Mouse (Mus musculus): ENCODE data around the gene Etv3. TPM values are rescaled to one million over a fixed set of nuclear protein-coding genes. Genes with fewer than 3 reads are reported as not detected.
"Not testable (repeated sequence)": the region's sequence is repeated elsewhere in the genome, so short reads cannot be mapped to it uniquely, and the experiment has no call there.

The Etv3 gene
- polyA plus RNA-seq, 1 experiment from 2014 or later, result 9.7 TPM

DNA sequence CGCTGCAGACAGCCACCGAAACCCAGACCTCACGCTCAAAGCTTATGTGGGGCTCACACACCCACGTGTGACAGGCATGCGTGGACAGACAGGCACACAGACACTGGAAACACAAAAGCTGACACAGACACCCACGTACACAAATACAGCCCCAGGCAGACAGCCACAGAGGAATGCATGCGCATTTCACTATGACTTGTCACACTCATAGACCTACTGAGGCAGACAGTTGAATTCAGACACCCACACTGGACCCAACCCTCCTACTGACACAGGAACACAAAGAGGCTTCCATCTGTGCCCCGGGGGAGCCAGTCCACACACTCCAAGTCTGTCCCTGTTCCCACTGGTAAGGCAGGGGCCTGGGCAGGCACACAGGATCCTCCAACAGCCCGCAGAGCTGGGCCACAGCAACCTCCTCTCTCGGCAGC lies 21.1 kb downstream of the Etv3 start:
- 70% methylated on average over 10 of the region's 10 CpGs for WGBS
- no peak overlapping the region for H3K9ac ChIP-seq (ENCODE audit: low read depth, low read length)
- no peak overlapping the region for H3K4me3 ChIP-seq (ENCODE audit: low read length)
- no peaks in the 10 kb centered on the region for H3K9me3 ChIP-seq (ENCODE audit: control insufficient read depth, low read length)
- no peaks in the 10 kb centered on the region for H3K4me1 ChIP-seq (ENCODE audit: control insufficient read depth, insufficient read depth, low read length)
- H3K27me3 ChIP-seq (ENCODE audit: control insufficient read depth, insufficient read depth, low read length), result peaks cover 4% of the 10 kb centered on the region; the same call in 1 of the 2 replicates
- no peak overlapping the region for H3K4me2 ChIP-seq (replicated peaks; ENCODE audit: low read depth, low read length)
- no peaks in the 10 kb centered on the region for H3K36me3 ChIP-seq (ENCODE audit: control insufficient read depth, insufficient read depth, low read length)
- no peak for ATAC-seq (ENCODE audit: low FRiP score, low TSS enrichment)
- H3K27ac ChIP-seq (ENCODE audit: low read depth, low read length), result no peak overlapping the region

DNA sequence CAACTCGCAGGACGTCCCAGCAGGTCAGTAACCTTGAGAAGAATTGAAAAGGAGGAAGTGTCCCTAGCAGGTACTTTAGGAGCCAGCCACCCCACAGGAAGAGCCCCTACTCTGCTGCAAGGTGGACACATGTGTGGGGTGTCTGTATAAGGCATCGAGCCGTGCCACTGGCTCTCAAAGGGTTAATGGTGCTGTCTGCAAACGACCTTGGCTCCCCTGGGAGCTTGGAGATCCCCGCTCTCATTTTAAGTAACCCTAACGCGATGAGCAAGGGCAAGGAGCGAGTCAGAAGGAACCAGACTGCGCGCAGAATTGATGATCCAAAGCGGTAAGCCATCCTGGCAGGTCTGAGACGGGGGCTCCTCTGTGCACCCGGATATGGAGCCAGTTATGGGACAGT lies 24.7 kb downstream of the Etv3 start:
- ATAC-seq (ENCODE audit: low FRiP score, low TSS enrichment), result no peak

DNA sequence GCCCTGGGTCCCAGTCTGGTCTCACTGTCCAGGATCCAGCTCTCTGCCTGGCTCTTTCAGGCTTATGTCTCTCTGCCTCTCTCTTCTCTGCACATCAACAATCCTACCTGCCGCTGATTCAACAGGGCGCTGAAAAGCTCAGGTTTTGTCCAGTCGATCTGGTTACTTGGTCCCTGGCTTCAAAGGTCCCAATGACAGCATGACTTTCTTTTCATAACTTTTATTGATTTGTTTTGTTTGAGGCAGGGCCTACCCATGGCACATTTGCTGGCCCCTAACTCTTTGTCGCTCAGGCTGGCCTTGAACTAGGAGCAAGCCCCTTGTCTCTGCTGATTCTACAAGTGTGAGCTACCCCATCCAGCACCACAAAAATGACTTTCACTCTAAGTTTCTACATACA lies 27.1 kb downstream of the Etv3 start:
- H3K9me3 ChIP-seq (ENCODE audit: control insufficient read depth, low read length), result no peaks in the 10 kb centered on the region
- 87% methylated on average over 4 of the region's 4 CpGs for WGBS
- H3K9ac ChIP-seq (ENCODE audit: low read depth, low read length), result no peak overlapping the region
- peaks cover 4% of the 10 kb centered on the region; the same call in 1 of the 2 replicates for H3K27me3 ChIP-seq (ENCODE audit: control insufficient read depth, insufficient read depth, low read length)
- no peak overlapping the region for H3K27ac ChIP-seq (ENCODE audit: low read depth, low read length)
- no peaks in the 10 kb centered on the region for H3K36me3 ChIP-seq (ENCODE audit: control insufficient read depth, insufficient read depth, low read length)
- no peak overlapping the region for H3K4me3 ChIP-seq (ENCODE audit: low read length)
- ATAC-seq (ENCODE audit: low FRiP score, low TSS enrichment), result no peak
- H3K4me1 ChIP-seq (ENCODE audit: control insufficient read depth, insufficient read depth, low read length), result no peaks in the 10 kb centered on the region
- H3K4me2 ChIP-seq (replicated peaks; ENCODE audit: low read depth, low read length), result no peak overlapping the region

More for the DNA sequence above, 24.7 kb downstream of the Etv3 start:
- no peaks in the 10 kb centered on the region for H3K9me3 ChIP-seq (ENCODE audit: control insufficient read depth, low read length)
- H3K4me1 ChIP-seq (ENCODE audit: control insufficient read depth, insufficient read depth, low read length), result no peaks in the 10 kb centered on the region
- H3K4me2 ChIP-seq (replicated peaks; ENCODE audit: low read depth, low read length), result peak overlapping the region; percentile 27
- H3K27me3 ChIP-seq (ENCODE audit: control insufficient read depth, insufficient read depth, low read length), result peaks cover 4% of the 10 kb centered on the region; the same call in 1 of the 2 replicates
- no peak overlapping the region for H3K4me3 ChIP-seq (ENCODE audit: low read length)
- WGBS, result 15% methylated on average over 14 of the region's 14 CpGs
- H3K36me3 ChIP-seq (ENCODE audit: control insufficient read depth, insufficient read depth, low read length), result no peaks in the 10 kb centered on the region
- no peak overlapping the region for H3K27ac ChIP-seq (ENCODE audit: low read depth, low read length)
- no peak overlapping the region for H3K9ac ChIP-seq (ENCODE audit: low read depth, low read length)

DNA sequence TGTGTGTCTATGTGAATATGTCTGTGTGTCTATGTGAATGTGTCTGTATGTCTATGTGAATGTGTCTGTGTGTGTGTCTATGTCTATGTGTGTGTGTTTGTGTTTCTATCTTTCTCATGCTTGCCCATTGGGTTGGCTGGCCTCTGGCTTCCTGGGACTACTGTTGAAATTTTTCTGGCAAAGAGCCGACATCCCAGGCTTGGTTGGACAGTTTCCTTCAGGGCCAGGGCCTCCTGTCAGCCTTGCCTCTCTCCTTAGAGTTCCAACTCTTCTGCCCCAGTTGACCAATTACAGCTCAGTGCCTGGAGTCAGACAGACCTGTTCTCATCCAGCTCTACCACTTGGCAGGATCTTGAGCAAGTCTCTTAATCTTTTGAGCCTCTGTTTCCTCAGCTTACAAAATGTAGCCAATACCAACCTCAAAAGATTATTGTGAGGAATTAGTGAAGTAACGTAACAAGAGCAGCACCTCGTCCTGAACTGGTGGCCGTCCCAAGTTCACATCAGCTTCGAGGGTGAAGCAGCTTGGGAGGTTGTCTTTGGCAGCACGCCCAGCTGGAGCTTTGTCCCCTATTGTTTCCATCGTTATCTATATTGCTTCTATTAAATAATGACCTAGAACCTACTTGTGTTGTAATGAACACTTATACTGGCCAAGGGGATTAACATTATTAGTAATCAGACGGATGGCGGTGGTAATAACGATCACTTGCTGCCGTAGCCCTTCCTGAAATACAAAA lies 28.2 kb downstream of the Etv3 start:
- ATAC-seq (ENCODE audit: low FRiP score, low TSS enrichment), result no peak
- Histone ChIP-seq H3K9me3 (ENCODE audit: control insufficient read depth, low read length) (no peaks in the 10 kb centered on the region), H3K4me3 (ENCODE audit: low read length) (no peak overlapping the region), H3K27ac (ENCODE audit: low read depth, low read length) (no peak overlapping the region), H3K36me3 (ENCODE audit: control insufficient read depth, insufficient read depth, low read length) (no peaks in the 10 kb centered on the region), H3K9ac (ENCODE audit: low read depth, low read length) (no peak overlapping the region), H3K4me1 (ENCODE audit: control insufficient read depth, insufficient read depth, low read length) (no peaks in the 10 kb centered on the region), H3K4me2 (replicated peaks; ENCODE audit: low read depth, low read length) (no peak overlapping the region), H3K27me3 (ENCODE audit: control insufficient read depth, insufficient read depth, low read length) (peaks cover 4% of the 10 kb centered on the region; the same call in 1 of the 2 replicates)
- 68% methylated on average over 11 of the region's 11 CpGs for WGBS

DNA sequence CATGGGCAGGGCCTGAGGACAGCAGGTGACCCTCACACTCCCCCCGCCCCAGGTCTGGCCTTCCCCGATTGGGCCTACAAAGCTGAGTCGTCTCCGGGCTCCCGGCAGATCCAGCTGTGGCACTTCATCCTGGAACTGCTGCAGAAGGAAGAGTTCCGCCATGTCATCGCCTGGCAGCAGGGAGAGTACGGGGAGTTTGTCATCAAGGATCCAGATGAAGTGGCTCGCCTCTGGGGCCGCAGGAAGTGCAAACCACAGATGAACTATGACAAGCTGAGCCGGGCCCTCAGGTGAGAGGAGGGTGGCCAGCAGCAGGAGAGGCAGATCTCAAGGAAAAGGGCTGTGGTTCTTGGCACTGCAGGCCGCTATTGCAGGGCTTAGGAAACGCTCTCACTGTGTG lies 29.7 kb downstream of the Etv3 start:
- H3K4me1 ChIP-seq (ENCODE audit: control insufficient read depth, insufficient read depth, low read length); H3K4me2 ChIP-seq (replicated peaks; ENCODE audit: low read depth, low read length); H3K9ac ChIP-seq (ENCODE audit: low read depth, low read length); H3K36me3 ChIP-seq (ENCODE audit: control insufficient read depth, insufficient read depth, low read length); H3K27me3 ChIP-seq (ENCODE audit: control insufficient read depth, insufficient read depth, low read length); ATAC-seq (ENCODE audit: low FRiP score, low TSS enrichment); H3K4me3 ChIP-seq (ENCODE audit: low read length); H3K27ac ChIP-seq (ENCODE audit: low read depth, low read length); H3K9me3 ChIP-seq (ENCODE audit: control insufficient read depth, low read length): not testable (repeated sequence)
- WGBS, result 80% methylated on average over 12 of the region's 13 CpGs

DNA sequence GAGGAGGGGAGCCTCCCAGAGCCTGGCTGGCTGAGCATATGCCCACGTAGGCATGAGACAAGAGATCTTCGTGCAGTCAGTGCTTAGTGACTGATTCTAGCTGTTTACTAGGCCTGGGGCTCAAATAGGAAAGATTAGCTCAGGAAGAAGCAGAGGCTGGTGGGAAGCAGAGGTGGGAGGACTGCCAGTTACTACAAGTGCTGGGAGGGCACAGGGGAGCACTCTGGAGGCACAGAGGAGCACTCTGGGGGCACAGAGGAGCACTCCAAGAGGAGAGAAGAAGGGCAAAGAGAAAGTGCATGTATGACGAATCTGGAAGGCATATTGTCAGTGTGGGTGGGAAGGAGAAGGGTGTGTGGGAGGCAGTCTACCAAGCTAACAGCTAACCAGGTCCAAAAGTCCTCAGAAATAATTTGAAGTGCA lies 30.9 kb downstream of the Etv3 start:
- Histone ChIP-seq H3K27ac (ENCODE audit: low read depth, low read length) (no peak overlapping the region), H3K9ac (ENCODE audit: low read depth, low read length) (no peak overlapping the region), H3K4me2 (replicated peaks; ENCODE audit: low read depth, low read length) (no peak overlapping the region), H3K9me3 (ENCODE audit: control insufficient read depth, low read length) (no peaks in the 10 kb centered on the region), H3K4me1 (ENCODE audit: control insufficient read depth, insufficient read depth, low read length) (no peaks in the 10 kb centered on the region), H3K27me3 (ENCODE audit: control insufficient read depth, insufficient read depth, low read length) (no peaks in the 10 kb centered on the region), H3K4me3 (ENCODE audit: low read length) (no peak overlapping the region), H3K36me3 (ENCODE audit: control insufficient read depth, insufficient read depth, low read length) (no peaks in the 10 kb centered on the region)
- WGBS, result 69% methylated on average over 3 of the region's 3 CpGs
- ATAC-seq (ENCODE audit: low FRiP score, low TSS enrichment), result no peak

DNA sequence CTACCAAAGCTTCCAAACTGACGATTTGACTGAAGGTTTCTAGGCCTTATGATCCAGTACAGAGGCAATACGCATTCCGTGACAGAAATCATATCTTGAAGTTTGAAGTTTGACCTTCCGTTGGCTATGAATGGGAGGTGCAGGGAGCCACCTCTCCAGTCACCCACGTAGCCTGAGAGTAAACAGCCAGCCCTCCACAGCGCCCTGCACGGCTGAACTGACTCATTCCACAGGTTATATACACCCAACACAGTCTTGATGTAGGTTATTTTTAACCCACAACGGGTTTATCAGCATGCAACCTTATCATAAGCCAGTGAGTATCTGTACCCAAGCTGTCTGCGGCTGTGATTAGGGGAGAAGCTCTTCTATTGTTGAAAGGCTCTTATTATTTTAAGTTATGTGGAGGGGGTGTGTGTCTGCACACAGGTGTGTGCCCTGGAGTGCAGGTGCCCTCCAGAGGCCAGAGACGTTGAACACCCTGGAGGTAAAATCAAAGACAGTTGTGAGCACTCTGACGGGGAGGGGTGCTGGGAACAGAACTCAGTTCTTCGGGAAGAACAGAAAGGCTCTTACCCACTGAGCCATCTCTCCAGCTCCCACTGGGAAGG lies 31.6 kb downstream of the Etv3 start:
- no peak overlapping the region for H3K4me3 ChIP-seq (ENCODE audit: low read length)
- no peak overlapping the region for H3K27ac ChIP-seq (ENCODE audit: low read depth, low read length)
- H3K27me3 ChIP-seq (ENCODE audit: control insufficient read depth, insufficient read depth, low read length), result no peaks in the 10 kb centered on the region; the same call in 1 of the 2 replicates
- ATAC-seq (ENCODE audit: low FRiP score, low TSS enrichment), result no peak
- no peaks in the 10 kb centered on the region for H3K4me1 ChIP-seq (ENCODE audit: control insufficient read depth, insufficient read depth, low read length)
- 79% methylated on average over 12 of the region's 12 CpGs for WGBS
- no peaks in the 10 kb centered on the region for H3K9me3 ChIP-seq (ENCODE audit: control insufficient read depth, low read length)
- no peak overlapping the region for H3K4me2 ChIP-seq (replicated peaks; ENCODE audit: low read depth, low read length)
- H3K36me3 ChIP-seq (ENCODE audit: control insufficient read depth, insufficient read depth, low read length), result no peaks in the 10 kb centered on the region
- no peak overlapping the region for H3K9ac ChIP-seq (ENCODE audit: low read depth, low read length)

DNA sequence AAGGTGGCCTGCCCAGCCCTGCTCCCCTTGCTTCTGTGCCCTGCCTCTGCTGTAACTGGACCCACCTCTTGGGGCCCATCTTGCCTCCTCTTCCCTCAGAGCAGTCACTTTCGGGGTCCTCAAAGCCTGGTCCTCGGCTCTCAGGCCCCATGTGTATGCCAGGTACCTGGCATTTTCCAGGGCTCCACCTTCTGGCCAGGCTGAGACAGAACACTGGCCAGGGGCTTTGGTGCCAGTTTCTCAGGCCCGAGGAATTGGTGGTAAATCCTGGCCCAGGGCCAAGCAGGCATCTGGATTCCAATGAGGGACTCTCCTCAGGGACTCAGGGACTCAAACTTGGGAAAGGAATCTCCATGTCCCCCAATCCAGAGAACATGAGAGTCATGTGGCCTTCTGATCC lies 34.9 kb downstream of the Etv3 start:
- Histone ChIP-seq H3K27ac (ENCODE audit: low read depth, low read length) (no peak overlapping the region), H3K4me3 (ENCODE audit: low read length) (no peak overlapping the region), H3K4me1 (ENCODE audit: control insufficient read depth, insufficient read depth, low read length) (no peaks in the 10 kb centered on the region), H3K9me3 (ENCODE audit: control insufficient read depth, low read length) (no peaks in the 10 kb centered on the region), H3K4me2 (replicated peaks; ENCODE audit: low read depth, low read length) (no peak overlapping the region), H3K36me3 (ENCODE audit: control insufficient read depth, insufficient read depth, low read length) (no peaks in the 10 kb centered on the region), H3K27me3 (ENCODE audit: control insufficient read depth, insufficient read depth, low read length) (no peaks in the 10 kb centered on the region; the same call in 1 of the 2 replicates), H3K9ac (ENCODE audit: low read depth, low read length) (no peak overlapping the region)
- ATAC-seq (ENCODE audit: low FRiP score, low TSS enrichment), result no peak
- 68% methylated on average over 3 of the region's 3 CpGs for WGBS

DNA sequence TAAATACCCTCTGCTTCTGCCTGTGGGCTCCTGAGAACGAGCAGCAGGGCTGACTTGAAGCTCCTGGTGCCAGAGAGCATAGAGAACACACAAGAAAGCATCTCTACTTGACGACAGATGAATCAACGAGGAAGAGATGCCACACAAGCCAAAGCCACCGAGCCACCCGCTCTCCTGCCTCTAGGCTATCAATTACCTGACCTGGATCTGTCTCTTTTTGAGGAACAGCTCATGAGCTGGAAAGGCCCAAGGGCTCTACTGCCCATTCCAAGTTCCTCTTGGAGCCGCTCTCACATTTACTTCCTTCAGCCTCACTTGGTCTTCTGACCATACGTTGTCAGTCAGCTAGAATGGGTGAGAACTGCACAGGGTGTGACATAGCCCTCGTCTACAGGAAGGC lies 36.2 kb downstream of the Etv3 start:
- no peak overlapping the region for H3K4me2 ChIP-seq (replicated peaks; ENCODE audit: low read depth, low read length)
- H3K36me3 ChIP-seq (ENCODE audit: control insufficient read depth, insufficient read depth, low read length), result no peaks in the 10 kb centered on the region
- H3K27ac ChIP-seq (ENCODE audit: low read depth, low read length), result no peak overlapping the region
- 80% methylated on average over 8 of the region's 8 CpGs for WGBS
- H3K4me1 ChIP-seq (ENCODE audit: control insufficient read depth, insufficient read depth, low read length), result no peaks in the 10 kb centered on the region
- H3K9me3 ChIP-seq (ENCODE audit: control insufficient read depth, low read length), result no peaks in the 10 kb centered on the region
- H3K9ac ChIP-seq (ENCODE audit: low read depth, low read length), result no peak overlapping the region
- no peaks in the 10 kb centered on the region; the same call in 1 of the 2 replicates for H3K27me3 ChIP-seq (ENCODE audit: control insufficient read depth, insufficient read depth, low read length)
- no peak for ATAC-seq (ENCODE audit: low FRiP score, low TSS enrichment)
- no peak overlapping the region for H3K4me3 ChIP-seq (ENCODE audit: low read length)
